Mouse (Mus musculus) liver, postnatal 0 days (tissue): ENCODE measurements at regions not wholly inside any gene's neighbourhood (a gene's known extent, or its start where the extent isn't known, plus 50 kb on each side); places are given as distances from the start of the nearest gene placed in this dataset.

Experiments
- ATAC-seq: fragments of 200-750 bp; cut with Nextera tagmentation; 2 replicates; pipeline ENCODE4 v1.8.0; 2017; ENCODE audit warnings: mild to moderate bottlenecking, moderate library complexity
- DNase-seq: peaks from one replicate; pipeline ENCODE4 v3.0.0-alpha.2; 2016
- H3K27ac ChIP-seq: fragments of 300-500 bp; sonication (generic); 2 replicates; pipeline ENCODE4 v1.5.1; 2014; ENCODE audit warnings: antibody characterized with exemption, moderate library complexity, mild to moderate bottlenecking, low read depth
- H3K27me3 ChIP-seq: fragments of 300-500 bp; sonication (generic); 2 replicates; pipeline ENCODE4 v1.6.1; 2014; ENCODE audit warnings: low read length, control low read depth, mixed read lengths; ENCODE audit not compliant: insufficient read depth
- H3K36me3 ChIP-seq: fragments of 300-500 bp; sonication (generic); replicated peaks from 2 replicates; pipeline ENCODE4 v1.6.1; 2014; ENCODE audit warnings: mild to moderate bottlenecking, control low read depth, low read length, moderate library complexity, mixed read lengths; ENCODE audit not compliant: insufficient read depth
- H3K4me1 ChIP-seq: fragments of 300-500 bp; sonication (generic); 2 replicates; pipeline ENCODE4 v1.6.1; 2014; ENCODE audit warnings: antibody characterized with exemption, mild to moderate bottlenecking, control low read depth; ENCODE audit not compliant: insufficient read depth
- H3K4me2 ChIP-seq: fragments of 300-500 bp; sonication (generic); 2 replicates; pipeline ENCODE4 v1.6.1; 2014; ENCODE audit warnings: low read depth, mild to moderate bottlenecking, low read length, moderate library complexity, mixed read lengths
- H3K4me3 ChIP-seq: fragments of 300-500 bp; sonication (generic); 2 replicates; pipeline ENCODE4 v1.5.1; 2014; ENCODE audit warnings: low read depth, low read length
- H3K9ac ChIP-seq: fragments of 300-500 bp; sonication (generic); replicated peaks from 2 replicates; pipeline ENCODE4 v1.6.1; 2014; ENCODE audit warnings: mild to moderate bottlenecking, moderate library complexity
- H3K9me3 ChIP-seq: fragments of 300-500 bp; sonication (generic); 2 replicates; pipeline ENCODE4 v1.6.1; 2016; ENCODE audit warnings: mild to moderate bottlenecking, control low read depth, low read length, mixed read lengths
- CTCF ChIP-seq: sonication (generic); IDR thresholded peaks from 2 replicates; pipeline ENCODE4 v1.5.1; 2016; ENCODE audit warnings: antibody characterized with exemption, low read depth
- EP300 ChIP-seq: IDR thresholded peaks from 2 replicates; pipeline ENCODE4 v1.6.1; 2016; ENCODE audit warnings: antibody characterized with exemption, low read depth, mild to moderate bottlenecking
- WGBS: fragments of 180-500 bp; shearing (Covaris S2); extraction: QIAGEN DNeasy Blood & Tissue Kit; methylation state at CpG from one replicate; pipeline ENCODE4 v1.1.7; 2014; ENCODE audit not compliant: insufficient replicate concordance; 5-methylcytosine and 5-hydroxymethylcytosine counted together

DNA sequence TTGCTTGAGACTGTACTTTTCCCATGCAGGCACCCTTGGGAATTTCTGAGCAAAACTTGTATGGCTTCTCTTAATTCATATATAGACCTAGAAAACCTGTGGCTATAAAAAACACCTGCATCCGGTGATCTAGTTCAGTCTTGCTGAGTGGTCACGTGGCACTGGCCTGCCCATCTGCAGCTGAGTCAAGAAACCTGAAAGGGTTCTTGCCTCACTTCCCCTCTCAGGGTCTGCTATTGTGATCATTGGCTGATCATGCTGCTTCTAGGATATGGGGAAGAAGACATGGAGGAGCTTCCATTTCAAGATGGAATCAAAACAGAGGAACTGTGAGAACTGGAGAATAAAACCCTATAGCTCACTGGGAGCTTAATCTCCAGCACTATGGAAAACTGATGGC is 69.1 kb upstream of the Cxadr start:
- TF ChIP-seq EP300 = no peak
- no peak for TF ChIP-seq CTCF
- Histone ChIP-seq H3K9me3 (no peaks in the 10 kb centered on the region), H3K27me3 (no peaks in the 10 kb centered on the region), H3K9ac (no peak overlapping the region), H3K4me3 (no peak overlapping the region), H3K4me1 (0 out of 2 replicates have a peak, but pooled peaks cover 7% of the 10 kb centered on the region), H3K36me3 (no peaks in the 10 kb centered on the region), H3K27ac (no peak overlapping the region), H3K4me2 (no peak overlapping the region)
- 51% methylated on average over 2 of the region's 2 CpGs for WGBS
- DNase-seq (no peak), ATAC-seq (no peak)

DNA sequence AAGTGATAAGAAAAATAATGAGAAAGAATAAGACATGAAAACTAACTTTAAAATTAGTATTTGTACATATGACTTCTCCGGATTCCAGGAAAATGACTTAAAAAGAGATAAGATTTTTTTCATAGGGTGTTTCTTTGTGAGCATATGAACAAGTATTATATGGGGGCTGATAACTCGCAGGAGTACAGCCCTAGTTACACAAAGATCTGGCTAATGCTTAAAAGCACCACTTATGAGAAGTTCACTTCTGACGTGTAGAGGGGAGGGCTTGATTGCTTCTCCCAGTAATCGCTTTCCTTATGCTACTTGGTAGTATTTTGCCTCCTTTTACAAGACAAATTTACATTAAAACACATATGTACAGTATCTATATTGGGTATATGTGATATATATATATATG is 72.3 kb upstream of the Cxadr start:
- Histone ChIP-seq H3K9ac (no peak overlapping the region), H3K27ac (no peak overlapping the region), H3K4me3 (no peak overlapping the region), H3K9me3 (no peaks in the 10 kb centered on the region), H3K27me3 (no peaks in the 10 kb centered on the region), H3K4me2 (no peak overlapping the region), H3K4me1 (no peaks in the 10 kb centered on the region), H3K36me3 (no peaks in the 10 kb centered on the region)
- no peak for TF ChIP-seq CTCF
- no peak for TF ChIP-seq EP300
- WGBS = 70% methylated on average over 4 of the region's 4 CpGs
- ATAC-seq = no peak
- DNase-seq = no peak

DNA sequence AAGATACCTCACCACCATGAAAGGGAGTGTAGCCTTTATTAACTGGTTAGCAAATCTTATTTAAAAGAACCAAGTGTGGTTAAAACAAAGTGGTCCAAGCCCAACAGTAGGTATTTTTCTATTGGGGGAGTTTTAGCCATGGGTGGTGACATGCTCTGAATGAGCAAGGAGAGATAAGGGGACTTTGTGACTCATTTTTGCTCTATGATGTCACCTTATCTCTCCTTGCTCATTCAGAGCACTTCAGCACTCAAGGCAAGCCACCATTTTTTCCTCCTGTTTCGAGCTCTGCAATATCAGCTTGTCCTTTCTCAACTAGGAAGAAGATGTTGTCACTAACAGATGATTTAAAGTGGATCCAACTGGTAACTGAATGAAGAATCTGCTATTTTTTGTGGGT is 78.9 kb upstream of the Cxadr start:
- WGBS = 70% methylated on average over 1 of the region's 1 CpGs
- Histone ChIP-seq H3K4me2 (no peak overlapping the region), H3K36me3 (no peaks in the 10 kb centered on the region), H3K4me1 (no peaks in the 10 kb centered on the region), H3K27ac (no peak overlapping the region), H3K4me3 (no peak overlapping the region), H3K27me3 (no peaks in the 10 kb centered on the region), H3K9ac (no peak overlapping the region), H3K9me3 (no peaks in the 10 kb centered on the region)
- ATAC-seq (no peak), DNase-seq (no peak)
- no peak for TF ChIP-seq EP300
- no peak for TF ChIP-seq CTCF

DNA sequence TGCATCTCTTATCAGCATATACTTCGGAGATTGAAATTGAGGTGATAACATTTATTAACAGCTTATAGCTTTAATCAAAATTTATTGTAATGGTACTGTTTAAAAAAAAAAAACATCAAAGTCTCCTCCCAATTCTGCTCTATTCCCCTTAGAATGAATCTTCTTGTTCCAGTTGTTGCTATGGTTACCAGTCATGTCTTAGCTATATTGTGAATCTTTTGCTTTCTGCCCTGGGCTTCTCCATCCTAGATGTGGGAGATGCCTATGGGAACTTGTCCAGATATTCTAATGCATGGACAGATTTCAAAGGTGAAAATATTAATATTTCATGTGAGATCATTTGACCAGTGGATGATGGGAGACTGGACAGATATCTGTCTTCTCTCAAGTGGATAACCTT is 79.5 kb upstream of the Cxadr start:
- no peaks in the 10 kb centered on the region for H3K4me1 ChIP-seq
- H3K9me3 ChIP-seq = no peaks in the 10 kb centered on the region
- no peak overlapping the region for H3K4me2 ChIP-seq
- DNase-seq (no peak), ATAC-seq (no peak)
- H3K4me3 ChIP-seq = no peak overlapping the region
- 81% methylated on average over 1 of the region's 1 CpGs for WGBS
- H3K36me3 ChIP-seq = no peaks in the 10 kb centered on the region
- TF ChIP-seq EP300 = no peak
- TF ChIP-seq CTCF = no peak
- no peak overlapping the region for H3K27ac ChIP-seq
- H3K27me3 ChIP-seq = no peaks in the 10 kb centered on the region
- no peak overlapping the region for H3K9ac ChIP-seq

DNA sequence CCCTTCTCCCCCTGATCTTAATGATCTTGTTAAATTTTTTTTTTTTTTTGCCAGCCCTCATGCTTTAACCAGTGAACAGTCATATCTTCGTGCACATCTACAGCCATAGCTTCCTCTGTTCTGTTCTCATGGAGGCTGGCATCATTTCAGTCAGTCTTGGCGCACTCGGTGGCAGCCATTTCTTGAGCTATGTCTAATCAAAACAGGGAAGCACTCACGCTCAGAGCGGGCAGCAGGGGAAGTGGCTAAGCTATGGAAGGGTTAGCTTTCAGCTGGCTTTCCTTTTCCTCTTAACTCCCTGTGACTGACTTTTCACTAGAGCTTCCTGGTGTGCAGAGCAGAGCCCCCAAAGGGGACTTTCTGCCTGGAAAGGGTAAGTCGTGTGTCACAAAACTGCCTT is 83.7 kb upstream of the Cxadr start:
- H3K9me3 ChIP-seq = no peaks in the 10 kb centered on the region
- H3K9ac ChIP-seq = no peak overlapping the region
- no peak for TF ChIP-seq CTCF
- no peak for TF ChIP-seq EP300
- DNase-seq (no peak), ATAC-seq (0 out of 2 replicates have a peak, but pooled peaks have one; percentile 23)
- no peaks in the 10 kb centered on the region for H3K27me3 ChIP-seq
- peak overlapping the region; percentile 35 for H3K4me2 ChIP-seq
- WGBS = 41% methylated on average over 6 of the region's 6 CpGs
- H3K4me1 ChIP-seq = no peaks in the 10 kb centered on the region
- no peaks in the 10 kb centered on the region for H3K36me3 ChIP-seq
- peak overlapping the region; percentile 19; the same call in 1 of the 2 replicates for H3K4me3 ChIP-seq
- peak overlapping the region; percentile 61 for H3K27ac ChIP-seq

DNA sequence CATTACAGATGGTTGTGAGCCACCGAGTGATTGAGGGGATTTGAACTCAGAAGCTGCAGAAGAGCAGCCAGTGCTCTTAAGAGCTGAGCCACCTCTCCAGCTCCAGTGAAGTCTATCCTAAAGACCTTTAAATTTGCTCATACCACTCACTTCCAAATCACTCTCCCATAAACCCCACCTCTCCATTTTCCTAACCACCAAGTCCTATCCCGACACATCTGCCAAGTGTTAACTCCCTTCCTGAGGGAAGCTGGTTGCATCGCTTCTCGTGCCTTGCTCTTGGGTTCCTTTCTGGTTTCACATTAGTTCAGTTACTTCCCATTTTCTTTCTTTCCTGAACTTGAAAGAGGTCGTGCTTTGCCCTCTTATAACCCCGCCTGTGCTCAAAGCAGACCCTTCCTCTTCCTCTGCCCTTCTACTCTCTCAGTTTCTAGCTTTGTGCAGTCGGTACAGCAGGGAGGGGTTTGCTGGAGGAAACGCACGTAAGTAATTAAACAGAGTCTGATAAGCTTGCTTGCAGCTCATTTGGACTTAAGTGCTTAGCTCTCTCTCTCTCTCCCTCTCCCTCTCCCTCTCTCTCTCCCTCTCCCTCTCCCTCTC is 84.4 kb upstream of the Cxadr start:
- DNase-seq = no peak
- Histone ChIP-seq H3K4me3 (peak overlapping the region; percentile 14; the same call in 1 of the 2 replicates), H3K27me3 (no peaks in the 10 kb centered on the region), H3K4me1 (no peaks in the 10 kb centered on the region), H3K4me2 (peak overlapping the region; percentile 35), H3K9me3 (no peaks in the 10 kb centered on the region), H3K36me3 (no peaks in the 10 kb centered on the region), H3K27ac (no peak overlapping the region), H3K9ac (no peak overlapping the region)
- ATAC-seq = peak; percentile 45
- WGBS = 21% methylated on average over 9 of the region's 9 CpGs
- TF ChIP-seq CTCF = no peak
- no peak for TF ChIP-seq EP300

DNA sequence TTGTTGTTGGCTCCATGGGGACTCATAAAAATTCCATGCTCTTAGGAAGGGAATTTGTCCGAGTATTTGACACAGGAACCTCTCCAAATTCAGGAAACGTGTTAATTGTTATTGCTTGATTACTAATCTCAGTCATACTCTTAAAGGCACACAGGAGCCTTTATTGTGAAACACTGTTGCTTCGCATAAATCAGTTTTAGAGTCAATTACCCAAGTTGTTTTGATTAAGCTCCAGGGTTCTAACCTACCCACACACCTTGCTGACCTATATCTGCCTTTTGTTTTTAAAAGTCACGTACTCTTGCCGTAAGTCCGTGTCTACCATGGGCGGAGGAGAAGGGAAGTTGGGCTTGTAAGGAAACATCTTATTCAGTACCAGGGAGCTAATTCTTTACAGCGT is 89.6 kb upstream of the Cxadr start:
- DNase-seq = no peak
- no peaks in the 10 kb centered on the region for H3K4me1 ChIP-seq
- H3K9ac ChIP-seq = no peak overlapping the region
- no peaks in the 10 kb centered on the region for H3K9me3 ChIP-seq
- H3K4me2 ChIP-seq = no peak overlapping the region
- H3K27me3 ChIP-seq = no peaks in the 10 kb centered on the region
- H3K4me3 ChIP-seq = no peak overlapping the region
- no peak for ATAC-seq
- no peak for TF ChIP-seq EP300
- no peak for TF ChIP-seq CTCF
- no peak overlapping the region for H3K27ac ChIP-seq
- 72% methylated on average over 8 of the region's 8 CpGs for WGBS
- H3K36me3 ChIP-seq = no peaks in the 10 kb centered on the region
